Mouse (Mus musculus): Measurements from ENCODE around the gene Olfr298. TPM values are rescaled to one million over a fixed set of nuclear protein-coding genes. Genes with fewer than 3 reads are reported as not detected.

The Olfr298 gene
- not detected in 2 replicates for polyA plus RNA-seq (2012; rRNA removed)

DNA sequence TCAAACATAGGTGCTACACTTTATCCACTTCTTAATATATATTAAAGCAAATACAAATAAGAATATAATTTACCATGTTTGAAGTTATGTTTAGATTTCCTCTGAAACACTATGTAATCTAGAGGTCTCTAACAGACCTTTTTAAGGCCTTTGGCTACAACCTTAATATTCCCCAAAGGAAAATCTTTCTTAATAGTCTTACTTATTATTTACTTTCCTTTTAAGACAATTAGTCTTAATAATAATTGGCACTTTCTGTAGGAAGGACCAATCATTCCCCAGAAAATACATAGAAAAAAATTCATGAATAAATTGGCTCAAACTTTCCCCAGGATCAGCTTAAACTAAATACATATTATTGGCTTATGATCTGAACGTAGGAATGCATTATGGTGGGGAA is at the start of gene Olfr298:
Gene Olfr298, minus strand, starts transcription at position 101 of the 400 bp plus-strand sequence.
- WGBS: 75% methylated on average over 1 of the region's 1 CpGs
- DNase-seq (ENCODE audit: low read depth, low spot score): no peak

DNA sequence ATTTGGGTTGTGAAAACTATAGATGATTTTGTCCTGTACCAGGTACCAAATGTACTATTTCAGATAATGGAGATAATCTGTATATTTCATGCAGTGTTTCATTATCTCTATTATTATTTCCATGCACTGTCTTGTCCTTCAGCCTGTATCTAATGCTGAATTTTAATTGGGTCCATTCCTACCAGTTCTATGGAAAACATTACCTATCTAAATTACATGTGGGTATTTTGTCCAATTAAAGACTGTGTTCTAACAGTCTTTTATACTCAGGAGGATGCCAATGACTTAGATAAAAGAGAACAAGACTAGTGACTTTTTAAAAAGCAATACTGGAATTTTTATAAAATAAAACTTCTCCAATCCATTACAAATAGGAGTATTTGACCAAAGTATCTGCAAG is 27.4 kb upstream of the Olfr298 start, which contains the start of gene Olfr297:
Gene Olfr297, plus strand, starts transcription at position 301 of the 400 bp plus-strand sequence.
- DNase-seq (ENCODE audit: low read depth, low spot score): no peak

- WGBS: 87% methylated on average over 1 of the region's 1 CpGs
- DNase-seq (ENCODE audit: low read depth, low spot score): no peak
Measured at GRCm38 (mm10) chr7:86459621-86460020, 32.7 kb downstream of the Olfr298 start, which contains the start of gene Olfr299. TSS of gene Olfr299 (plus strand) at chr7:86459921.

Other genes with a start within 250 kb of the Olfr298 start
- gene Vmn2r76, start 246.2 kb downstream of the Olfr298 start, polyA plus RNA-seq (2012; rRNA removed): not detected in 2 replicates
- not detected in 2 replicates for gene Olfr310, start 215.3 kb downstream of the Olfr298 start, polyA plus RNA-seq (2012; rRNA removed)
- gene Olfr309, start 178.8 kb downstream of the Olfr298 start, polyA plus RNA-seq (2012; rRNA removed): not detected in 2 replicates
- not detected in 2 replicates for gene Olfr308, start 166.9 kb downstream of the Olfr298 start, polyA plus RNA-seq (2012; rRNA removed)
- not detected in 2 replicates for gene Olfr307, start 154.9 kb downstream of the Olfr298 start, polyA plus RNA-seq (2012; rRNA removed)
- not detected in 2 replicates for gene Olfr305, start 125.6 kb downstream of the Olfr298 start, polyA plus RNA-seq (2012; rRNA removed)
- not detected in 2 replicates for gene Olfr304, start 105.8 kb downstream of the Olfr298 start, polyA plus RNA-seq (2012; rRNA removed)
- gene Olfr303, start 94.7 kb downstream of the Olfr298 start, polyA plus RNA-seq (2012; rRNA removed): not detected in 2 replicates
- gene Olfr301, start 88.6 kb downstream of the Olfr298 start, polyA plus RNA-seq (2012; rRNA removed): not detected in 2 replicates
- not detected in 2 replicates for gene Olfr299, start 32.6 kb downstream of the Olfr298 start, polyA plus RNA-seq (2012; rRNA removed)
- gene Olfr297, start 27.5 kb upstream of the Olfr298 start, polyA plus RNA-seq (2012; rRNA removed): not detected in 2 replicates
- not detected in 2 replicates for gene Olfr295, start 91.4 kb upstream of the Olfr298 start, polyA plus RNA-seq (2012; rRNA removed)
- not detected in 2 replicates for gene Olfr294, start 124.2 kb upstream of the Olfr298 start, polyA plus RNA-seq (2012; rRNA removed)
- gene Olfr293, start 156.6 kb upstream of the Olfr298 start, polyA plus RNA-seq (2012; rRNA removed): not detected in 2 replicates
- gene Olfr292, start 195.8 kb upstream of the Olfr298 start, polyA plus RNA-seq (2012; rRNA removed): not detected in 2 replicates

Data from large intestine, adult 2 months (tissue).